Mouse (Mus musculus) liver, embryonic 11.5 days (tissue): ENCODE measurements around the gene Chrna10. TPM values are rescaled to one million over a fixed set of nuclear protein-coding genes. Genes with fewer than 3 reads are reported as not detected.
A peak's percentile ranks its signal among the peaks of the same experiment; 100 is the strongest.

ENCODE experiments used
- ATAC-seq: fragments of 200-750 bp; cut with Nextera tagmentation; replicated peaks from 2 replicates; pipeline ENCODE4 v1.8.0; 2017; ENCODE audit warnings: moderate number of reproducible peaks, mild to moderate bottlenecking, moderate TSS enrichment, moderate library complexity; ENCODE audit not compliant: low FRiP score
- DNase-seq: peaks from one replicate; pipeline ENCODE4 v3.0.0-alpha.2; 2017; ENCODE audit warnings: low spot score
- H3K27ac ChIP-seq: fragments of 300-500 bp; sonication (generic); 2 replicates; pipeline ENCODE4 v1.5.1; 2014; ENCODE audit warnings: mild to moderate bottlenecking, low read depth, low read length, control low read depth
- H3K27me3 ChIP-seq: fragments of 300-500 bp; sonication (generic); replicated peaks from 2 replicates; pipeline ENCODE4 v1.6.1; 2014; ENCODE audit warnings: low read length, mixed read lengths; ENCODE audit not compliant: control insufficient read depth, insufficient read depth
- H3K36me3 ChIP-seq: fragments of 300-500 bp; sonication (generic); 2 replicates; pipeline ENCODE4 v1.6.1; 2014; ENCODE audit warnings: mild to moderate bottlenecking, low read length, moderate library complexity, mixed read lengths; ENCODE audit not compliant: control insufficient read depth, insufficient read depth
- H3K4me1 ChIP-seq: fragments of 300-500 bp; sonication (generic); replicated peaks from 2 replicates; pipeline ENCODE4 v1.6.1; 2014; ENCODE audit warnings: low read length, mixed read lengths; ENCODE audit not compliant: control insufficient read depth, insufficient read depth
- H3K4me2 ChIP-seq: fragments of 300-500 bp; sonication (generic); 2 replicates; pipeline ENCODE4 v1.6.1; 2014; ENCODE audit warnings: mild to moderate bottlenecking, control low read depth, moderate library complexity
- H3K4me3 ChIP-seq: fragments of 300-500 bp; sonication (generic); 2 replicates; pipeline ENCODE4 v1.5.1; 2014; ENCODE audit warnings: low read depth, low read length, control low read depth
- H3K9ac ChIP-seq: fragments of 300-500 bp; sonication (generic); 2 replicates; pipeline ENCODE4 v1.6.1; 2014; ENCODE audit warnings: low read depth, low read length, control low read depth
- H3K9me3 ChIP-seq: fragments of 300-500 bp; sonication (generic); 2 replicates; pipeline ENCODE4 v1.6.1; 2016; ENCODE audit warnings: low read length, inconsistent platforms, mixed read lengths; ENCODE audit not compliant: control insufficient read depth
- WGBS: fragments of 180-500 bp; shearing (Covaris S2); extraction: QIAGEN DNeasy Blood & Tissue Kit; methylation state at CpG from one replicate; pipeline ENCODE4 v1.1.7; 2014; 5-methylcytosine and 5-hydroxymethylcytosine counted together
- polyA plus RNA-seq: library from polyadenylated mRNA; unstranded; fragments of >200 nt; fragmentation: Nextera tagmentation; extraction: Ambion mirVana; gene quantifications from 2 replicates; pipeline ENCODE4 v1.2.1, GENCODE M21; 2014

Gene Chrna10
- polyA plus RNA-seq, 1 experiment from 2014 or later, result not detected

DNA sequence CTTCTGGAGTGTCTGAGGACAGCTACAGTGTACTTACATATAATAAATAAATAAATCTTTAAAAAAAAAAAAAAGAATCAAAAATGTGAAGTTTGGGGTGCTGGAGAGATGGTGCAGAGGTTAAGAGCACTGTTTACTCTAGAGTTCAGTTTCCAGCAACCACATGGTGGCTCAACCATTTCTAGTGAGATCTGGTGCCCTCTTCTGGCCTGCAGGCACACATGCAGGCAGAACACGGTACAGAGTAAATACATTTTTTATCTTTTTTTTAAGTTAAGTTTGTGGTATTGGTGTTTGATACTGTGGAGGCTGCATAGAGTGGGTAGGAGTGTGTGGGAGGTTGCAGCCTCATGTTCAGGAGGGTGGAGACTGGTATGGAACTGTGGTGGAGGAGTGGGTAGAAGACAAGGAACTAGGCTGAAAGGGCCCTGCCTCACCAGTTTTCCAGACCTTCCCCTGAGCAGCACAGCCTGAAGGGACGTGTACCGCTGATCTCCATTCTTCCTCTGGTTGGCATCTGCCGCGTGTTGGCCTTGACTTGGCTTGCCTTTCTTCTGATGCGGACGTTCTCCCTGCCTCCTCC is 39.8 kb downstream of the Chrna10 start:
- WGBS, result 75% methylated on average over 7 of the region's 7 CpGs
- H3K9ac ChIP-seq, result no peak overlapping the region
- H3K4me3 ChIP-seq, result no peak overlapping the region
- H3K27me3 ChIP-seq, result no peaks in the 10 kb centered on the region
- DNase-seq (peak; percentile 31), ATAC-seq (peak; percentile 29)
- H3K27ac ChIP-seq, result no peak overlapping the region
- H3K4me2 ChIP-seq, result no peak overlapping the region
- H3K36me3 ChIP-seq, result peaks cover 45% of the 10 kb centered on the region
- H3K4me1 ChIP-seq, result no peaks in the 10 kb centered on the region
- no peaks in the 10 kb centered on the region for H3K9me3 ChIP-seq

DNA sequence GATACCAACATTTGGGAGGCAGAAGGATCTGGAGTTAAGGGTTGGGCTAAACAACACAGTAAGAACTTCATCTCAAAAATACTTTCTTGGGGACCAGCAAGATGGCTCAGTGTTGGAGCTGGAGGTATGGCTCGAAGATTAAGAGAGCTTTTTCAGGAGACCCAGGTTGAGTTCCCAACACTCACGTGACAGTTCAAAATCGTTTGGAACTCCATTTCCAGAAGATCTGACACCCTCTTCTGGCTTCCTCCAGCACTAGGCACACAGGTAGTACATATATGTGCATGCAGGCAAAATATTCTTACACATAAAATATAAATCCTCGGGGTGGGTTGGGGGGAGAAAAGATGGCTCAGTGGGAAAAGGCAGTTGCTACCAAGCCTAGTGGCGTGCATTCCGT is 50.3 kb downstream of the Chrna10 start:
- no peak for DNase-seq

DNA sequence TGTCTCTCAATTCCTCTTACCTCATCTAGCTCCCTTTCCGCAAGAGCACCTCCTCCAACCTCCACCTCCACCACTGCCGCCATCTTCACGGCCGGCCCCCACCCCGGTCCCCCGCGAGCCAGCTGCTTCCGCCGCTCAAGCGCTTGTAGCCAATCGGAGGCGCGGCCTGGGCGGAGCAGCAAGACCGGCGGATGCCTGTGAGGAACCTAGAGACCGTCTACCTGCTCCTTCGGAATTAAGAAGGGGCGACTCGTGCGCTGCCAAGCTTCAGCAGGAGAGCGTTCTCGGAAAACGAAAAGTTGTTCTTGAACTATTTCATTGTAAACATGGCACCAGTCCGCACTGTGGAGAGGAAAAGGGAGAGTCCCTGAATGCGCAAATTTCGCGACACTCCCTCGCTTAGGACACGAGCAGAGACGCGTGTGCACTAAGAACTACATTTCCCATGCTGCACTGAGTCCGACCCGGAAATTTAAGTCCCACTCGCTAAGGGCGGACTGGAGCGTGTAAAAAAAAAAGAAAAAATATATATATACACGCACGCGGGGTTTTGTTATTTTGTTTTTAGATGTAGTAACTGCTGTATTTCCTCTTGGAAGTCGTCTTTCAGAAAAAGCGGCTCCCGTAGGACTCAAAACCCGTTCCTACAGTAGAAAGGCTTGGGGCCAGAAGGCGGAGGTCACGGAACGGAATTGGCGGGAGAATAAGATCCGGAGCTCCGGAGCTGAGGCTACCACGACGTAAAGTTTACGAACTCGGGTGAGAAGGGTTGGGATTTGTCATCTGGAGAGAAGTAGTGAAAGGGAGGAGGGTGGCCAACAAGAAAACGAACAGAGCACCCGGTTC is 51.4 kb downstream of the Chrna10 start, which contains the start of the genes Rnf121, Xndc1 and Xntrpc:
Rnf121 (minus strand) TSS at position 424 of the 846 bp plus-strand sequence.
Xndc1 (plus strand) TSS at position 466 of the 846 bp plus-strand sequence.
Xntrpc (plus strand) TSS at position 668 of the 846 bp plus-strand sequence.
- Histone ChIP-seq H3K4me1 (peaks cover 15% of the 10 kb centered on the region), H3K9me3 (no peaks in the 10 kb centered on the region), H3K9ac (peak within 1 kb of the TSS; percentile 70), H3K27ac (peak within 1 kb of the TSS; percentile 17), H3K27me3 (no peaks in the 10 kb centered on the region), H3K4me2 (peak within 1 kb of the TSS; percentile 78), H3K36me3 (no peaks in the 10 kb centered on the region; the same call in 1 of the 2 replicates), H3K4me3 (peak within 1 kb of the TSS; percentile 70)
- DNase-seq (peak; percentile 93), ATAC-seq (peak; percentile 98)
- under 1% methylated on average over 56 of the region's 56 CpGs for WGBS

More for the DNA sequence above, 50.3 kb downstream of the Chrna10 start:
- Histone ChIP-seq H3K27ac (no peak overlapping the region), H3K36me3 (no peaks in the 10 kb centered on the region; the same call in 1 of the 2 replicates), H3K4me3 (peak overlapping the region; percentile 70), H3K4me2 (peak overlapping the region; percentile 78), H3K9ac (peak overlapping the region; percentile 70), H3K27me3 (no peaks in the 10 kb centered on the region), H3K9me3 (no peaks in the 10 kb centered on the region), H3K4me1 (peaks cover 13% of the 10 kb centered on the region)
- ATAC-seq, result no peak
- 69% methylated on average over 6 of the region's 6 CpGs for WGBS

DNA sequence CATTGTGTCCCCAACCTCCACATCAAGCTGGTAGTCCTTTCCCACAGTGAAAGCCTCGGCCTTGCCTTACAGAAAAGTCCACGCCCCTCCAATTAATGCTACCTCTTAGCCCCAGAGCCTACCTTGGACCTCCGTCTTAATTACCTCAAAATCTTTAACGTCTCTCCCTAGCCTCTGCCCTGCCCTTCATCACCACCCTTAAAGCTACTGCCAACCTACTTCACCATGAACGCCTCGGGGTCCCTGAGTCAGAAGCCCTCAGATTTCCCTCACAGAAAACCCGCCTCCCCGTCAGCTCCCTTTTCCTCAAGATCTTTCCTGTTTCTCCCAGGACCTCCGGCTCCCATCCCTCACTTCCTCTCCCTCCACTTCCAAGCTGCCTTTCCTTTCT is 52.0 kb downstream of the Chrna10 start:
- Histone ChIP-seq H3K36me3 (no peaks in the 10 kb centered on the region; the same call in 1 of the 2 replicates), H3K9me3 (no peaks in the 10 kb centered on the region), H3K4me2 (peak overlapping the region; percentile 78), H3K4me3 (peak overlapping the region; percentile 70), H3K27me3 (no peaks in the 10 kb centered on the region), H3K27ac (peak overlapping the region; percentile 16; the same call in 1 of the 2 replicates), H3K9ac (peak overlapping the region; percentile 70), H3K4me1 (peaks cover 15% of the 10 kb centered on the region)
- no peak for DNase-seq
- 1% methylated on average over 9 of the region's 9 CpGs for WGBS
- ATAC-seq, result peak; percentile 6; the same call in 1 of the 2 replicates

DNA sequence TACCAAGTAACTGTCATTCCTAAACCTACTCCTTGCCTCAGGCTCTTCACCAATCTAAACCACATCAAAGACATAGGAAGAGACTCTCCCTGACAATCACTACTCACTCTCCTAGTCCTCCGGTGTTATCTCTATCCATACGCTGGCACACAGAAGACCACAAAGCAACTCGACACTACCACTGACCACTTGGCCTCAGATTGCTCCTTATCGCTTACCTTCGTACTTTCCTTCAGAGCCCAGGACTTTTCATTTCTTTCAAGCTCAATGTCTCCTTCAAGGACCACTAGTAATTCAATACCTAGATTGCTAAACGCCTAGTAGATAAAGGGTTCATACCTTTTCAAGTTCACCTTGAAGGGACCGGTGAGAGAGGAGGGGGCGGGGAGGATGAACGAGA is 52.7 kb downstream of the Chrna10 start:
- peak overlapping the region; percentile 30; the same call in 1 of the 2 replicates for H3K9ac ChIP-seq
- no peaks in the 10 kb centered on the region for H3K27me3 ChIP-seq
- no peaks in the 10 kb centered on the region for H3K9me3 ChIP-seq
- peaks cover 15% of the 10 kb centered on the region for H3K4me1 ChIP-seq
- peaks cover 5% of the 10 kb centered on the region; the same call in 1 of the 2 replicates for H3K36me3 ChIP-seq
- ATAC-seq (no peak), DNase-seq (no peak)
- H3K27ac ChIP-seq, result no peak overlapping the region
- 50% methylated on average over 9 of the region's 9 CpGs for WGBS
- H3K4me3 ChIP-seq, result peak overlapping the region; percentile 70
- H3K4me2 ChIP-seq, result peak overlapping the region; percentile 78

DNA sequence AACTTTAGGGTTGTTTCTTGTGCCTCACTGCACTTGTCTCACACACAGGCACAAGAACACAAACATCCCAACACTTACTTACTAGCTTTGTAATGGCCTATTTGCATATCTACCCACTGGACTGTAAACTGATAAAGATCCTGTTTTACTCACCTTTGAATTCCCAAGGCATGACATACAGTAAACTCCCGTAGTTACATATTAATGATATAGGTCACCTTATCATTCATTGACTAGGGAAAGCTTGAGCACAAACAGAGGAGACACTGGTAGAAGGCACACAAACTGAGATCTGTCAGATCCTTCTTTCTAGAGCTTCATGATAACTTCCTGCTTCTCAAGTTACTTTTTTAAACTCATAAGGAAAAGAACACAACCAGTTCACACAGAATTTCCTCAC is 54.4 kb downstream of the Chrna10 start:
- ATAC-seq (no peak), DNase-seq (no peak)
- Histone ChIP-seq H3K27ac (no peak overlapping the region), H3K4me3 (no peak overlapping the region), H3K4me2 (no peak overlapping the region), H3K9ac (no peak overlapping the region), H3K27me3 (no peaks in the 10 kb centered on the region), H3K36me3 (peaks cover 6% of the 10 kb centered on the region; the same call in 1 of the 2 replicates), H3K4me1 (peaks cover 15% of the 10 kb centered on the region), H3K9me3 (no peaks in the 10 kb centered on the region)
- 67% methylated on average over 1 of the region's 1 CpGs for WGBS

DNA sequence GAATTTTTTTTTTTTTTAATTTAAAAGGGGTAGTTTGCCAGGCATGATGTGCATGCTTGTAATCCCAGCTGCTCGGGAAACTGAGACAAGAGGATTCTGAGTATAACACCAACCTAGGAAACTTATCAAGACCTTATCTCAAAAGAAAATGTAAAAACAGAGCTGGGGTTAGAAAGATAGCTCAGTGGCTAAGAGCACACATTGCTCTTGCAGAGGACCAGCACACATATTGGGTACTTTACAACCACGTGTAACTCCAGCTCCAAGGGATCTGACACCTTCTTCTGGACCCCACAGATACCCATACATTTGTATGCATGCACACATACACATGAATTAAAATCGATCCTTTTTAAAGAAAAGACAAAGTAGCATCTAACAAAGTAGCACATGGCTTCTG is 55.3 kb downstream of the Chrna10 start:
- Histone ChIP-seq H3K27ac (no peak overlapping the region), H3K27me3 (no peaks in the 10 kb centered on the region), H3K9me3 (no peaks in the 10 kb centered on the region), H3K9ac (no peak overlapping the region), H3K36me3 (peaks cover 6% of the 10 kb centered on the region; the same call in 1 of the 2 replicates), H3K4me1 (peaks cover 15% of the 10 kb centered on the region), H3K4me3 (no peak overlapping the region), H3K4me2 (no peak overlapping the region)
- 65% methylated on average over 3 of the region's 3 CpGs for whole genome bisulfite sequencing
- no peak for DNase-seq
- ATAC-seq, result no peak
